Mouse (Mus musculus) lung, postnatal 25 days (tissue): ENCODE measurements at regions not wholly inside any gene's neighbourhood (a gene's known extent, or its start where the extent isn't known, plus 50 kb on each side); places are given as distances from the start of the nearest gene placed in this dataset.

Source experiments
- DNase-seq: peaks from one replicate; pipeline ENCODE4 v3.0.0; 2022; ENCODE audit warnings: low spot score

DNA sequence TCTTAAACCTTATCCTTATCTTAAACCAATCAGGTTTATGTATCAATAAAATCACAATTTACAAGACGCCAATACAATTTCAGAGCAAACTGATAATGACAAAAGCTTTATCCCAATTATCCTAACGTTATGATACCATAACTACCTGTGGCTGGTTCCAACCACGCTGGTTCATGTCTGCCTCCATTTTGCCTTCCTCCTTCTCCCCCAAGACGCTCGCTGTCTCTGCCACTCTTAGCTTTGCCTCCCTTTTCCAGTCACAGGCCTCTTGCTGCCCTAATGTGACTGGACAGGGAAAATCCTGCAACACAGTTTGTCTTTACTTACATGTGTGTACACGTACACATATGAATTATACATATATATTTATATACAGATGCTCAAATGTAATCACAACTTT is 101.3 kb upstream of the Cpm start:
- no peak for DNase-seq

DNA sequence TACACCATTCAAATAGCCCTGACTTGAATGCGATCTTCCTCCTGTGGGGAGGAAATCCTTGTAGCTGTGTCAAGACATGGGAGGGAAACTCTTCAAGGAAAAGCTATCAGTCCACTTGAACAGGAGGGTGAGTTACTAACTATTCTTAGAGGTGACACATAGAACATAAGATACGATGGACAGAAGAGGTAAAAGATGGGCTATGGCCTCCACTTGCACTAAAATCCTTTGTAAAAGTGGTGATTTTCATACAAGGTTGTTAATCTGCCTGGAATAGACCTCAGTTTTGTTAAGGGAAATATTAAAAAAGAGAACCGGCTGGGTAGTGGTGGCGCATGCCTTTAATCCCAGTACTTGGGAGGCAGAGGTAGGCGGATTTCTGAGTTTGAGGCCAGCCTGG is 102.1 kb upstream of the Cpm start:
- no peak for DNase-seq

DNA sequence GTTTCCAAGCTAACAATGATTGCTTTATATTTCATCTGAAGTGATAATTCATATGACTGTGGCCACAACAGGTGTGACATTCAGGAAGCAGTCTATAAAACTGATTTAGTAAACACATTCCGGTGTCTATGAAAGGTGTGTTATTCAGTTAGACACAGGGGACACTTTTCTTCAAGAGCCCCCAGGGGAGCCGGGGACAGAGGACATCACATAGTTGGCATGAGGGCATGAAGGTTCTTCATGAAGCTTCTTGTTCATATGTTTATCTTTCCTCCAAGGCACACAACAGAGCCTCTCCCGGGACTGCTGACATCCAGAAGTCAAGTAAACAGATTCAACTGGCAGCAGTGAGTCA is 102.5 kb upstream of the Cpm start:
- DNase-seq, result no peak

DNA sequence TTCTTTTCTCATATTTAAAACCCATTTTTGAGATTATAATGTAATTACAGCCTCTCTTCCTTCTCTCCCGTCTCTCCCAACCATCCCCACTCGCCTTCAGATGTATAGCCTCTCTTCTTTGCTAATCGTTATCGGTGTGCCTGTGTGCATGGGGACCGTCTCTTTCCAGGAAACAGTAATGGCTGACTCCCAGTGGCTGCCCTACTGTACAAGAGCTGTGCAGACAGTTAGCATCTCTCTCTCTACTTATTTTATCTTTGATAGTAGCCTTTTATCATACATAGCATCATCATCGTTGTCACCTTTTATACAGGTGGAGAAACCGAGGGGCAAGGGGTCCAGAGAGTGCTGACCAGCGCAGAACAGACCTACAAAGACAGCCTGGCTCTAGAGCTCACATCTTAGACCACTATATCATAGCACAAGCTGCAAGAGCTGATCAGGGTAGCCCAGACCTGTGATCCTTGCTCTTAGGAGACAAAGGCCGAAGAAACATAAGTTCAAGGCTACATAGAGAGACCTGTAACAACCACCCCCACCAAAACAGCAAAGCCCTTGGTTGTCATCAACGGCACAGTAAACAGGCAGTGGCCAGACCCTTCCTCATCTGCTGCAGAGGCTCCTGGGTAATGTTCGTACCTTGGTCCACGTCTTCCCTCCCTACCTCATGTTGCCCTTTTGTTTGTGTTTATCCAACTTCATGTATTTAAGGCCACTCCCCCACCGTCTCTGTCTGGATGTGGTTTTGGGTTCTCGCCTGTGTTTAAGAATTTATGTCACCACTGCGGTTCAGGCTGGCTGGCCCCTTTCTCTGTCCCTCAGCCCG is 103.1 kb upstream of the Cpm start:
- DNase-seq, result no peak

DNA sequence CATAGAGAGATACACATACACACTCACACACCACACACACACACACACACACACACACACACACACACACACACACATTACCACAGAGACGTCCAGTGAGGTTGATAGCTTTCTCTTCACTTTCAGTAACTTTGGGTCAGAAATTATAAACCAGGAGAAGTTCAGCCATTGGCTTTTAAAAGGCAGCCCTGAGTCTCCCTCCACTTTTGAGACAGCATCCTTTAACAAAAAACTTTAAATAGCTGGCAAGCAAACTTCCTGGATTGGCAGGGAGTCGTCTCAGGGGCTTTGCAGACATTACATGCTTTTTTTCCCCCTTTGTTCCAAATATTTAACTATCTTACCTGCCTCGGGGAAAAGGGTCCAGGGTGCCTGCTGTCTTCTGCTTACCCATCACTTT is 103.7 kb upstream of the Cpm start:
- no peak for DNase-seq

DNA sequence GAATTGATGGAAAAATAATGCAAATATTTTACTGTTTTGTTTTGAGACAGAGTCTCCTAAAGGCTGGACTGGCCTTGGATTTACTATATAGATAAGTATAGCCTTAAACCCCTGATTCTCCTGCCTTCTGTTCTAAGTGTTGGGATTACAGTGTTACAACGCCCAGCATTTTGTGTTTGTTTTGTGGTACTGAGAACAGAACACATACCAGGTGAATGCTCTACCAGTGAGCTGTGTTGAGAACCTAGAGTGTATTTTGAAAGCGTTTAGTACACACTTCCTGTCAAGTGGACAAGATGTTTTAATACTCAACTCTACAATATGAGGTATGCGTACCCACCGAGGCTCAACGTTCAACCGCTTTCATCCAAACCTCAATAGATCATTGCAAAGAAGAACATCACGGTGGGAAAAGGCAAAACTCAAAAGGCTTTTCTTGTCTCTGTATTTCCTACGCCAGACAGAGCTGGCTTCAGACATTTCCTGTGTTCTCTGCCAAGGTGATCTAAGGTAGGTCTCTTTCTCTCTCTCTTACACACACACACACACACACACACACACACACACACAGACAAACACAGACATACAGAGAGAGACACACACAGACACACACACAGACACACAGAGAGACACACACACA is 104.3 kb upstream of the Cpm start:
- no peak for DNase-seq

DNA sequence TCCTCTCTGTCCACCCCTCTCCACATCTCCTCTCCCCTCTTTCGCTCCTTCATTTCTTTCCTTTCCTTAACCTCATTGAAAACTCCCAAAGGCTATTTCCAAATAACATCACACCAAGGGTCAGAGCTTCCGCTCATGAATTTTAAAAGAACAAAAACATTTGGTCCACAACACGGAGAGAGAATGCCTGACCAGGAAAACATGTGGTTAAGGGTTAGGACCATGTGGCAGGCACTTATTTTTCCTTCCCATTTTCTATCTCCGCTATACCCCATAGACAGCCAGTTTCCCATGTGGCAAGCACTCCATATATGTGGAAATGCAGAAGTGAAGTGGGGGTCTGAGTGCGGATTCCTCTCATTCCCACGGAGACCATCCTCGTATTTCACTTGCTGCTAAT is 105.2 kb upstream of the Cpm start:
- DNase-seq, result no peak

DNA sequence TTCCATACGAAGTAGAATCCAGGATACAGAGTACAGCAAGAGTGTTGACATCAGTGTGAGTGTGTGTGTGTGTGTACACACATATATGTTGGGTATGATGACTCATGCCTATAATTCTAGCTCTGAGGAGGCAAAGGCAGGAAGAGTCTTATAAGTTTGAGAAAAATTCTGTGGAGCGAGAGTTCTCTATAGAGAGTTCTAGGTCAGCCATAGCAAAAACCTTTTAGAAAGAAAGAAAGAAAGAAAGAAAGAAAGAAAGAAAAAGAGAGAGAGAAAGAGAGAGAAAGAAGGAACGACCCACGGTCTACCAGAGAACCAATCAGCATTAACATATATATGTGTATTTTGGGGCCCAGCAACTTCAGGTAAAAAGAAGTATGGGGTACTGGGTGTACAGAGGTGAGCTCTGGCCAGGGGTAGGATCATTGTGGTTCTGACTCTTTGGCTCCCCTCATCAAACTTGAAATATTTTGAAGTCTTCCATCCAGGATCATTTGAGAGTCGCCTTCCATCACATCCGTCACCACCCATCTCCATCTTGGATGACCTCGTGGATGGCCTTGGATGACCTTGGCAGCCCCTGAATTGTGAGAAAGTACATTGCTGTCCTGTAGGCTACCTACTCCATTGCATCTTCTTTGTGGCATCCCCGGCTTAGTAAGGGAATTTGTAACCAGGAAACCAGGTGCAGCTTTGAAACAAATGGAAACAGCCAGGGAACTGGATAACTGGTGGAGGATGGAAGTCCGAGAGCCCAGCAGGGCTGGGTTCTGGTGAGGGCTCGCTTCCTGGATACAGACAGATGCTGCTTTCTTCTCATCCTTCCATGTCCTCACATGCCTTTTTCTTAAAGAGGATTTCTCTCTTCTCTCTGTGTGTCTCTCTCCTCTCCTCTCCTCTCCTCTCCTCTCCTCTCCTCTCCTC is 106.1 kb upstream of the Cpm start:
- DNase-seq, result no peak

DNA sequence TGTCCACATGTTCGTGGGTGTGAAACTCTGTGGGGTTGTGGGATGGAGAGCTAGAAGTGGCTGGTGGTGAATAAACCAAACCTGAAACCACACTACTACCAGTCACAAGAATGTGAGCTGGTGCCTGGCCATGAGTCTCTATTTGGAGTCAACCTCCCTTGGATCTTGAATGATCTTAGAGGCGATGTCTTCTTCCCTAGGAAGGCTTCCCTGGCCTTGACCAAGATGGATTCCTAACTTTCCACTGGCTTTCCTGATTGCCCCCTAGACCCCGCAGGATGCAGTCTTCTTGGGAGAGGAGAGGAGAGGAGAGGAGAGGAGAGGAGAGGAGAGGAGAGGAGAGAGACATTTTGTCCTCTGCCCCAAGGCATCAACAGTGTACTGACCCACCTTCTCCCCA is 106.9 kb upstream of the Cpm start:
- no peak for DNase-seq

DNA sequence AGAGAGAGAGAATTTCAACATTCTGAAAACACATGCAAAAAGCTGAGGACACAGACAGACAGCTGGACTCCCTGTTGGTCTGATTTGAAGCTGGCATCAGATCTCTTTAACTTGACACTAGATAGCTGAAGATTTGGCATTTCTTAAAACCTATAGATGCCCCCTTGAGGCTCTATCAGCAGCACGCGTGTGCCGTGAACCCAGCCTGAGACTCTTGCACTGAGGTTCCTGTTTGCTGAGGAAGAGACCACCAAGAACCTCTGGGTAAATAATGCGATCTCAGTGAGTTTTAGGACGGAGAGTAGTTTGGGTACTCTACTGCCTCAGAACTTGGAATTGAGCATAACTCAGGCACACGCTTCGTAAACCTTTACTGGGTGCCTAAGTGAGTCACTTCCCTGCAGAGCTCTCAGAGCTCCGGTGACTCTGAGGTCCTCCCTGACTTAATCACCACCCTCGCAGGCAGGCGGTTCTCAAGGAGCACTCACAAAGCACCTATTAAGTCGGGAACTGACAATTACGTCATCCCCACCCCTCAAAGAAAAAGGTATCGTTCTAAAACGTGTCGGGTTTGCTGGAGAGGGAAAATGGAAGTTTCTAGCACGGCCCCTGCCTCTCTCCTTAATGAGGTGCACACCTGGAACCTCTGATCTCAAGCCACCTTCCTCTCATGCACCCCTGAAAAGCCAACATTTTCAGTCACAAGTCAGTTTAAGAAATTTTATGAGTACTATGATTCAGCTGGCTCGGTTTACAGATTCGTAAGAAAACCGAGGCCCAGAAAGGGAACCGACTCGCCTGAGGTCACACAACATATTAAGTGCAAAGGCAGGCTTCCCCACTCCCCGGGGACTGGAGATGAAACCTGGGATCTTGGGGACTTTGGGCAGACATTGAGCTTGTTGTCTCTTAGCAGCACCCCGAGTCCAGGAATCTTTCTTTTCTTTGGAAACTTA is 107.7 kb upstream of the Cpm start:
- no peak for DNase-seq

DNA sequence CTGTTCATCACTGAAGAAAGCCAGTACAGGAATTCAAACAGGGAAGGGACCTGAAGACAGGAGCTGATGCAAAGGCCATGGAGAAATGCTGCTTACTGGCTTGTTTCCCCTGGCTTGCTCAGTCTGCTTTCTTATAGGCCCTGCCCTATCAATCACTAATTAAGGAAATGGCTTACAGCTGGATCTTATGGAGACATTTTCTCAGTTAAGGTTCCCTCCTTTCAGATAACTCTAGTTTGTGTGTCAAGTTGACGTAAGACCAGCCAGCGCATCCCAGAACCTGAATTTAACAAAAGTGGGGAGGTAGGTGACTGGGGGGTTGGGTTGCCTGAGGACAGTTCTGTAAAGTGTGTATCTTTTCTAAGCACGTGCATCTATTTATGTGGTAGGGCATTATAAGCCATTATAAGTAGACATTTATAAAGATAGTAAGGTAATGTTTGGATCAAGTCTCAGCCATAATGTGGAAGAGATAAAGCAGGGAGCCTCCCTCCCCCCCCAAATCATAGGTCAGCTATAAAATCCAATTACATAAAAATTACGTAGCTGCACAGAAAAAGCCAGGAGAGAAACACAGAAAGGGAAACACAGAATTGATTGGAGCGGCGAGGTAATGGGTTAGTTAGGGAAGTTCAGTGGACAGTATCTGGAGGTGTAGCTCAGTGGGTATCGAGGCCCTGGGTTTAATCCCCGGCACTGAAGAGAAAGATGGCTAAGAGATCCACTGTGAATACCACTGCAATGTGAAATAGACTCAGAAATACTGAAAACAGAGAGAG is 108.6 kb upstream of the Cpm start:
- no peak for DNase-seq

DNA sequence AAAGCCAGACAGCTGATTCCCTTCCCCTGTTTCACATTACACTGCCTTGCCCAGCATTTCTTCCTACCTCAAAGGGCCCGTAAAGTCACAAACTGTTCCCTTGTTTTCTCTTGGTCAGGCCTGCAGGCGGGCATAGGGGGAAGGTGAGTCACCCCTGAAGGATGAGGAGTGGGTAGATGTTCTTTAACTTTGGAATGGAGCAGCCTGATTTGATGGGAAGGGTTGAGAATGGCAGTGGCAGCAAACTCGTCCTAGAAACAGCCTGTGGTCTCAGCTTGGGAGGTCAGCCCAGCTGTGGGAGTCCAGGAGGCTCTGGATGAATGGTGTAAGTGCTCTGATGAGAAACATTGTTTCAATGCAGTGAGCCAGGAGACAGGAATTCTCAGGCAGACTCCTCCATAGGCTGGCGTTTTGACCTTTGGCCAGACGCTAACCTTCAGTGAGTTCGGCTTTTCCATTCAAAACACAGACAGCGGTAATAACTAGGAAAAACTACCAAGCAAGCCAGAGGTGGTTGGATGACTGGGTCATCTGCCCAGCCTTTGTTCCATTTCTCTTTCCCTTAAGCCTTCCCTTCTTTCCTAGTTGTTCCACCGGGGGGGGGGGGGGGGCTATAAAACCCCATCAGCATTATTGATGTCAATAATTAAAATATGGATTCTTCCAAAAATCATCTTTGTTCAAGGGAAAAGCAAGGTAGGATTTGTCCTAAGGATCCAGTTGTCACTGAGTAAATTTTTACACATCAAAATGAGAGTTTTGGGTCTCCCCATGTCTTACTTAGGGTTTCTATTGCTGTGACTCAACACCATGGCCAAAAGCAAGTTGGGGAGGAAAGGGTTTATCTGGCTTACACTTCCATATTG is 109.4 kb upstream of the Cpm start:
- no peak for DNase-seq

DNA sequence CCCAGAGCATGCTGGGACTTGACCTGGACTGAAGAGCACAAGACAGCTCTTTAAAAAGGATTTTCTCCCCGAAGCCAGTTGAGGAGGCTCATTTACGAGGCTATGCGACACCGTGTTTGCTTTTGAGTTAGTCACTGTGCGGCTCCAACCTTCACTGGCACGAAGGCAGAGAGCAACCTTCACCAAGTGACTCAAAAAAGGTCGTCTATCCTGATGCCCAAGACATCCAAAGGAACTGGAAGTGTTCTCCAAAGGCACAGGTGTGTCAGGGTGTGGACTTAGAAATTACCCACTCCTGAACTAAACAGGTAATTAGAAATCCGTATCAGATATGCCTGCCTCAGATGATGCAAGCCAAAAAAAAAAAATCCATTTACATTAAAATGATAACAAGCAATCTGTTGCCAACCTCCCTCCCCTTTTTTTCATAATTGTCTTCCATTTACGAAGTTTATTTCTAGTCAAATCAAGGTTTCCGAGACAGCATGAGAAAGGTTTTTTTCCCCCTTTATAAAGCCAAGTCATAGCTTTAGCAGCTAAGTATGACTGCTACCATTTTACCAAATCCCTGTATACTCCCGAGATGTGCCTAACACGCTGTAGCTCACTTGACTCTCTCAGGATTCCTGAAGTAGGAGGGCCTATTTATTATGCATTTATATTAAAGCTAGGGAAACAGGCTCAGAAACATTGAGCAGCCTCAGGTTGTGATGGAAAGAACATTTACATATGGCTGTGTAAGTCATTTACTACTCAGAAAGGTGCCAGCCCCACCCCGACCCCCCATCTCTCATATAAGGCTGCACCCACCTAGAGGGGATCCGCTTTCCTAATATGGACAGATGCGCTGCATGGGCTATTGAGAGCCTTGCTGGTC is 110.3 kb upstream of the Cpm start:
- DNase-seq, result no peak

DNA sequence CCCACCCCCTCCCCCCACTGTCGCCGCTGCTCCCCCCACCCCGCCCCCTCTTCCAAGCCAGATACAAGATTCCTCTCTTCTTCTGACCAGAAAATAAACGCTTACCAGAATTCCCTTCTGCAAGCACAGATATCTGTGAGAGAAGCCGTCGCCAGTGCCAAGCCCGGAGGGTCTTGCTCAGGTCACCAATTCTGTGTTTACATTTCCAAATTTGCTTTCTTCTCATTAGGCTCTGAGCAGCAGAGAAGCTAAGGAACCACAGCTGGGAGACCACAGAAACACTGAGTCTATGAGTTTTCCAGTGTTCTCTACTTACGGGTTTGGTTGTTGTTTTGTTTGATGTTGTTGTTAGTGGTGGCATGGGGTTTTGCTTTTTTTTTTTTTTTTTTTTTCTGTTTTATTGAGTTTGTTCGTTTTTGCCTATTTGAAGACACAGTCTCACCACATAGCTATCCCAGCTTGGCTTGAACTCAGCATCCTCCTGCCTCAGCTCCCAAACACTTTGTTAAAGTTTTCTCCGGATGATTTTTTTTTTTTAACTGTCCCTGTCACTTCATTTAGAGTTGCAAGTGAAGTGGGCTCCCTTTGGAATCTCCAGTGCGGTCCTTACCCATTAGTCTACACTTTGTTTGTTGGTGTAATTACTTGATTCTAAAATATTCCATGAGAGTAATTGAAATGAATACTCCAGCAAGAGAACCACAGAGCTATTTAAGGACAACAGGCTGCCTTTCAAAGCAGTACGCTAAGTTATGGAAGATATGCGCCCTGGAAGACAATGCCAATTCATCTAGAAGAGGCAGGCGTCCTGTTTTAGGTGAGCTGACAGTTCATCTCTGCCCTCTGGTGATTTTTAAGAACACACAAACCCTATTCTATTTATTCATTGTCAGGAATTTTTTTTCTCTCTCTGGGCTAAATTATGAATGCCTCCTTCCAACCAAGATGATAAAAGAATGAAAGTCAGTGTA is 111.2 kb upstream of the Cpm start:
- DNase-seq, result no peak

DNA sequence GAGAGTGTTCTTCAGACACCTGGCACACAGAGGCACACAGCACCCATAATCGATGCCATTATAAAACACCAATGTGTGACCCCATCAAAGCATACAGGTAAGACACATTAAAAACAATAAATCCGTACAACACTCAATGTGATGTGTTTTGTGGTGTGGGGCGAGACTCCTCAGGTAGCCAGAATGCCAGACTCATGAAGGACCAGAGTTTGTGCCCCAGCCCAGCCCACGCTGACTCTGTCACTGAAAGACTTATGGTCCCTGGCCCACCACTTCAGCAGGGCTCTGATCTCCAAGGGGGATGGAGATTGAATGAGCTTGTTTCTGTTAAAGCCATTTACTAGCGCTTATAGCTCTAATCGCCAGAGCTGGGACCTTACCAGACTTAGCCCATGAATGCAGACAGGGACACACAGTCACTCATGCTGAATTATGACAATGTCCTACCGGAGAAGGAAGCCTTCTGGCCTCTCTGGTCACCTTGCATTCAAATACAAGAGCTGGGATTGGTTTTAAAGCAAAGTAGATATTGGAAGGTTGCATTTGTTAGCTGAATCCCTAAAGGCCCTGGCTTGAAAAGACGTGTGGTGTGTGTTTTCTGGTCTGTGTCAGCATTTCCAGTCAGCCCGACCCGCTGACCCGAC is 112.1 kb upstream of the Cpm start:
- DNase-seq, result no peak

DNA sequence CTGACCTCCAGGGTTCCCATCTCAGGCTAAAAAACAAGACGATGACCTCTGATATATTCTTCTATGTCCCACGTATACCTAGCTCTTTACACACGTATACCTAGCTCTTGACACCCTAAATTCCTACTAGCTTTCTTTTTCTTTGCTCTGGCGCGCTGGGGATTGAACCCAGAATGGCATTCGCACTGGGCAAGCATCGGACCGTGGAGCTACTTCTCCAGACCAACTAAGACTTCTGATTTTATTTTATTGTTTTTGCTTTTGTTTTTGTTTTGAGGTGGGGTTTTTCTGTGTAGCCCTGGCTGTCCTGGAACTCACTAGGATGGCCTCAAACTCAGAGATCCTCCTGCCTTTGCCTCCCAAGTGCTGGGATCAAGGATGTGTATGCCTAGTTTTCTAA is 112.8 kb upstream of the Cpm start:
- no peak for DNase-seq

DNA sequence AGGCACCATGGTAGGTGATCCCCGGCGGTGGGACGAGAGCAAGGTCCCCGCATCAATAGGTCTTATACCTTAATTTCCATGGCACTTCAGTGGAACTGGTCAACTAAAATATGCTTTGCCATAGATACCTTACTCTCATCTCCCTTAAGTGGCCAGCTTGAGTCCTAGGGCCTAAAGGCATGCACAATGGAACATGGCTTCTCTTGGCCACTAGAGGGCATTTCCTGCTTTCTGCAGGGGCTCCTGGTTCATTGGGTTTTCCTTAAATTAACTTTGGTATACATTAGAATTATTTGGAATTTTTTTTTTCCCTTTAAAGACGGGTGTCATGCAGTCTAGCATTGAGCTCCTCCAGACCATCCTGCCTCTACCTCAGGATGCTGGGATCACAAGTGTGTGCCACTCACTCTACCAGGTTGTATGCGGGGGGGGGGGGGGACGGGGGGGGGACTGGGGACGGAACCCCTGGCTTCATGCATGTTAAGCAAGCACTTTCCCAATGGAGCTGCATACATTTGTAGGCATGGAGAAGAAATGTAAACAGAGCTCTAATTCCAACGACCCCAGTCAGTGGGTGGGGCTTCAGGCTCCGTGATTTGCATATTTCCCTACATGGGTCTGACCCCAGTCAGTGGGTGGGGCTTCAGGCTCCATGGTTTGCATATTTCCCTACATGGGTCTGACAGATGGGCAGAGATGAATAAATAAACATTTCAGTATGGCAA is 113.4 kb upstream of the Cpm start:
- peak; percentile 50 for DNase-seq
